Mouse (Mus musculus) C2C12 (cell line): Measurements from ENCODE around the gene Olfr920.

Experiments used
- CTCF ChIP-seq: IDR thresholded peaks from one replicate; pipeline ENCODE4 v1.5.1; 2011; ENCODE audit not compliant: control insufficient read depth, insufficient read depth, insufficient read length
- MAX ChIP-seq: IDR thresholded peaks from one replicate; pipeline ENCODE4 v1.6.1; 2011; ENCODE audit warnings: mild to moderate bottlenecking, control low read depth
- USF1 ChIP-seq: IDR thresholded peaks from one replicate; pipeline ENCODE4 v1.6.1; 2011; ENCODE audit warnings: low read depth, mild to moderate bottlenecking, control low read depth, moderate library complexity

DNA sequence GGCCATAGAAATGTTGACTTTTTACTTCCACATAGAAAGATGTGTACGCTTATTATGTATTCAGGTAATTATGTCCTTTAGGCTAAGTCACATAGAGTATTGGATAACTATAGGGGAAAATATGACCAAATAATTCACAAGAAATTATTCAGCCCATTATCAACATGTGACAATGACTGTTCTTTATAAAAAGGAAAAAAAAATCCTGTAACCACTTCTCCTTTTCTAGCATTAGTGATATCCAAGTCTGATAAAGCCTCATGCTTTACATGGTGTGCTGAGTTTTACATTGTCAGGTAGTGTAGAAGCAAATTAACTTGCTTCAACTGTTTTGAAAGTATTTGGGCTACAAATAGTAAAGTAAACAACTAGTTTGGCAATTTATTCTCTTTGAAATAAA is 28.1 kb upstream of the Olfr920 start:
- TF ChIP-seq CTCF (no peak), USF1 (no peak), MAX (no peak)
